Mouse (Mus musculus) spleen, adult 12 weeks (tissue): Measurements from ENCODE around the gene Hyal2.

Source experiments
- DNase-seq: peaks from one replicate; pipeline ENCODE4 v3.0.0; 2022; ENCODE audit warnings: low spot score

Hyal2 gene

GRCm38 (mm10) chr9:107587833-107588639 is 20.3 kb downstream of the Hyal2 start:
- no peak for DNase-seq

DNA sequence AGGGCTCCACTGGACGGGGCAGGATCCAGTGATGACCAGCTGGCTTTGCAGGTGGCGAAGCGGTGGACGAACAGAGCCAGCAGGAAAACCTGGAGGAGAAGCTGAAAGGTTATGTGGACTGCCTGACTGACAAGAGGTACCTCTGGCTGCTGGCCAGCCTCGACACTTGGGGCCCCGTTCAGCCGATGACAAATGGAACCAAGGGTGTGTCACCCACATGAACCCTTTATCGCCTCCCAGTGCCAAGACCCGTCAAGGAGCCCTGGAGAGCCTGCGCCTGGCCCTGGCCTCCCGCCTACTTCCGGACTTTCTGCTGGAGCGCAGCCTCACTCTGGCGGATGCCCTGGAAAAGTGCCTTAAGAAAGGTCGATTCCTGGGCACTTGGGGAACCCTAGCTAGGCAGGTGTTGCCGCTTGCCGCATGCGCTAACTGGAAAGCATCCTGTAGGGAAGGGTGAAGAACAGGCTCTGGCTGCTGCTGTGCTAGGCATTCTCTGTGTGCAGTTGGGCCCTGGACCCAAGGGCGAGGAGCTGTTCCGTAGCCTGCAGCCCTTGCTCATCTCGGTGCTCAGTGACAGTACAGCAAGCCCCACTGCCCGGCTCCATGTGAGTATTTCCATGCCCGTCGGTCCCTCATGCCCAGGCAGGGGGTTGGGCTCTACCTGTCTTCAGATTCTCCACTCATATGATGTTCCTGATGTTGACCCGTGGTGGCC is 22.5 kb downstream of the Hyal2 start:
- DNase-seq = peak; percentile 68

DNA sequence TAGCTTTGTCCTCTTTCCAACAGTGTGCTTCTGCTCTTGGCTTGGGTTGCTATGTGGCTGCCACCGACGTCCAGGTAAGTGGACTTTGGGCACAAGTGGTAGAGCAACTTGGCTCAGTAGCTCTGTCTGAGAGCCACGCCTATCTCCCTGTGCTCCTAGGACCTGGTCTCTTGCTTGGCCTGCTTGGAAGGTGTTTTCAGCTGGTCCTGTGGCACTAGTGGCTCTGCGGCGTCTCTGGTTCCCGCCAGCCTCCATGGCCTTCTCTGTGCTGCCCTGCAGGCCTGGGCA is 23.0 kb downstream of the Hyal2 start:
- DNase-seq = no peak

- no peak for DNase-seq
Observed at GRCm38 (mm10) chr9:107593101-107593976, 25.6 kb downstream of the Hyal2 start.

DNA sequence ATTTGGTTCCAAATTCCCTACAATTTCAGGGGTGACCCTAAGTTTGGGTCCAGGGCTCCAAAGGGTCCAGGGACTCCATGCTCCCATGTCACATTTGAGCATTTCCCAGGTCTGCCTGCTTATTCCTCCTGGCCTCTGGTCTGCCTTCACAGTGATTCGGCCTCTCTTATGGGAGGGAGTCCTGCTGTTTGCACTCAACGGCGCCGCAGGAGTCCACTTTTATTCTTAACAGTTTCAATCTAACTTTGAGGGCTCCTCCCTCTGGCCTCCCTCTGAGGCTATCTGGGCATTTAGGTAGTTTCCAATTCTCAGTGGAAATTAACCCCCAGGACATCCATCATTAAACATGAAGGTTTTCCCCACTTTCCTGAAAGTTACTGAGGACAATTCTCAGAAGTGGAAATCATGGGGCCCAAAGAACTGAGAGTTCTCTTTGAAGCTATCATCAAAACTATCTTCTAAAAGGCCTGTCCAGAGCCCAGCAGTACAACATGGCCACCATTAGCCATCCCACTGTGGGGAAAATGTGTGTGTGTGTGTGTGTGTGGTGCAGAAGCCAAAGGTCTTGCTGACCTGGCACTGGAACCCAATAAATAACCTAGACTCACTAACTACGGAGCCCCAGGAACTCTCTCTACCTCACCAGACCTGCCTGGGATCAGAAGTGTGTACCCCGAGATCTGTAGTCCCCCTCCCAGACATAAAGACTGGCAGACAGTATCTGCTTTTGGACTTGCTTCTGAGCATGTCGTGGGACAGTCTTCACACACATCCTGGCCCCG is 26.7 kb downstream of the Hyal2 start:
- no peak for DNase-seq

GRCm38 (mm10) chr9:107596619-107597569 is 29.1 kb downstream of the Hyal2 start:
- no peak for DNase-seq

- DNase-seq = no peak
Observed at GRCm38 (mm10) chr9:107598385-107598784, 30.6 kb downstream of the Hyal2 start.

DNA sequence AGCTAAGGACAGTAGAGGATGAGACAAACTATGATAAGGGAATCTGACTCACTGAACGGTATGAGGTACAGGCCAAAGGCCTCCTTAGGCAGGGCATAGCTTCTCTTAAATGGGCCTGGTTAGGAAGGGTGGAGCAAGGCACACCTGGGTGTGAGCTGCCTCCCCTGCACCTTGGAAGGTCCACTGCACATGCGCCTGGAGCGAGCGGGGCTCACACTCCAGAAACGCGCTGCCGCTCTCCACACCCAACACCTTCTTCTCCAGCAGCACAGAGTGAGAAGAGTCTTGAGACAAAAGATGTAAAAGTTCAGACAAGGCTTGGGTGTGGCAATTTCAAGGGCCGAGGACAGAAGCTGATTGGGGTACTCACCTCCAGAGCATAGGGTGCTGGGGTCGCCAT is 31.7 kb downstream of the Hyal2 start:
- no peak for DNase-seq

DNA sequence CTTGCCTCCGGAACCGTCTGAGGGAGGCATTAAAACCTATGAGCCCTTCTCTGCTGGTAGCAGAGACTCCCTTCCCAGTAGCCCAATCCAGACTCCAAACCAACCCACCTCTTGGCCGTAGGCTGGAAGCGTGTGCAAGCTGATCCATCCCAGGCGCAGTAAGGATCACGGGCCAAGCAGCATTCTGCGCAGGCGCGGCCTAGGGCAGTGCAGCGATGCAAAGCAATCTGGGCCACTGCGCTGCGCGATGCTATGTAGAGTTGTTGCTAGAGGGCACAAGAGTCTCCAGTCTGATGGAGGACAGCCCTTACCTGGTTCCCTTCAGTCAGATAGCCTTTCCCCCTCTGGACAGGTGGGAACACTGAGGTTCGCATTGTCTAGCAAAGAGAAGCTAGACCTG is 32.1 kb downstream of the Hyal2 start:
- no peak for DNase-seq

- no peak for DNase-seq
Observed at GRCm38 (mm10) chr9:107600745-107601144, 33.0 kb downstream of the Hyal2 start.

- no peak for DNase-seq
Observed at GRCm38 (mm10) chr9:107601275-107601674, 33.5 kb downstream of the Hyal2 start.

DNA sequence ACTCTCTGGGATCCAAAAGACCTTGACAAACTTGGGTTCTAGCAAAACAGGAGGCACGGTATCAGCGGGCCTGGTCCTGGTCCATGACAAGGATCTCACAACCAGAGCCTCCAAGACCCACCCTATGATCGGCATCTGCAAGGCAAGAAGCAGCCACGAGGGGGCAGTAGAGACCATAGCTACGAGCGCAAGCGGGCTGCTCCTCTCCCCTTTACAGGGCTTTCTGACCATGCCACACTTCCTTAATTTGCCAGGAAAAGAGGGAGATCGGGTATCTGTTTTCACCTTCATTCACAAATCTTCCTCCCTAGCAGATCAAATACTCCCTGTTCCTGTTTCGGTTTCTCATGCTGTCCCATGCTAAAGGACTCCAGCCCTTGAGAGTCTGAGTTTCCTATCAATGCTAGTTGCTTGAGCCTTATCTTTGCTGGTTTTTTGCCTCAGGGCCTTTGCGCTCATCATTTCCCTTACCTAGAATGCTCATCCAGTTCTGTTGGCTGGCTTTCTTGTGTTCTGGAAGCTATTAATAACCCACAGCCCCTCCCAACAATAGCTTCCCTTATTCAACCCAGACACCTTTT is 34.4 kb downstream of the Hyal2 start:
- DNase-seq = peak; percentile 87

GRCm38 (mm10) chr9:107603251-107603650 is 35.5 kb downstream of the Hyal2 start:
- DNase-seq = no peak

DNA sequence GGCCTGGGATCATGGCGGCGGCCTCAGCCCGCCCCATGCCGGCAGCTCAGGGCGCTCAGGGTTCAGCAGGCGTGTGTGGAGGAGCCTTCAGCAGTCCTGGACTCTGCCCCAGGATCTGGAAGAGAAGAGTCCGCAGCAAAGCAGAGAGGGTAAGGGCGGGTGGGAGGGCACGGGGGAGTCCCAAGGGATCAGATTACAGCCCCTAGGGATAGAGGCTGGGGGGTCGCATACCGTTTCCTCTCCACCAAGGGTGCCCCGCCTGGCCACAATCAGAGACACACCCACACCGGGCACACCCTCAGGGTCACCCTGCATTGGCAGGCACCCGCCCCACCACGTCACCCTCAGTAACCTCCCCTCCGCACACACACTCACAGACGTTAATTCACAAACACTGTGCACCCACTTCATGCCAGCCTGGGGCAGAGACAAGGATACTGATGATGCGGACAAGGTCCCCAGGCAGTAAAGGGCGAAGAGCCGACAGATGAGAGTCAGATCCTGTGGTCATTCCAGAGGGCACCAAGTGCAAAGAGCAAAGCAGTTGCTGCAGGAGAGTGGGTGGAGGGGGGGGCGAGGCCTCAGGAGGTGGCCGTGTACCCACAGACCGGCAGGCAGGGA is 37.4 kb downstream of the Hyal2 start:
- DNase-seq = no peak

DNA sequence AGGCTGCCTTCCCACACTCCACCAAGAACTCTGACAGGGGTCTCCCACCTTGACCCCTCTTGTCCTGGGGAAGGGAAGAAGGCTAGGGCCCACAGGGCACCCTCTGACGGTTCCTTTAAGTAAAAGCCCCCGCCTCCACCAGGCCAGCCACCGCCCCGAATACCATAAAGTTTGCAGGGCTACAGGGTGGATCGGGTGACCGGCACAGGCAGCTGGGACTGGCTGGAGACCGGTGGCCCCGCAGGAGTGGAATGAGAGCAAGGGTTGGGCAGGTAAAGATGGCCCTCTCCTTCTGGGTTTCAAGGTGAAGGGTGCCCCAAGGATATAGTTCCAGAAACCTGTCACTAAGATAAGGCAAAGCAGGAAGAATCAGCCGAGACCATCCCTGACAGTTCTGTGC is 38.8 kb downstream of the Hyal2 start:
- no peak for DNase-seq

GRCm38 (mm10) chr9:107607036-107607435 is 39.3 kb downstream of the Hyal2 start:
- DNase-seq = no peak

DNA sequence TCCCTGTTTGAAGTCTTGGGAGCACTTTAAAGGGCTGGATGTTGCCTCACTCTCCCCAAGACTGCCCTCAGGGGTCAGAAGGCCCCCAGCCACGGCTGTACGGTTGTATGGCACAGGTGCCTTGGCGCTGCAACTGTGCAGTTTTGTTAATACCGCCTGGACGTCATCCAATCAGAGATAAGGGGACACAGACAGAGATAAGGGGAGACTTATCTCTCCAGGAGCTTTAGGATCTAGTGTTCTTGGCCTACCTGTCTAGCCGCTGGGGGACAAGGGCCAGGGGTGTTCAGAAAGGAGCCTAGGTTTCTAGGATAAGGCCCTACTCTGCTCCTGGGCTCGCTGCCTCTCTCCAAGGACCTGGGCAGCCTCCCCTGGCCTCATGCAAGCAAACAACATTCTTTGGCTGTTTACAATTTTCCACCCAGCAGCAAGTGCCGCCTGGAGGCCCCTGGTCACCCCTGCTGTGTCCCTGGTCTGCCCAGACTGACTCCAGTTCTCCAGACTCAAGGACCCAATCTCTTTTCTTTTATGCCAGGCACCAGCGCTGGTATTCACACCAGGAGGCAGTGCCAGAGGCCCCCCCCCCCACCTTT is 40.0 kb downstream of the Hyal2 start:
- DNase-seq = no peak

- DNase-seq = no peak
Observed at GRCm38 (mm10) chr9:107608741-107609432, 41.1 kb downstream of the Hyal2 start, which contains the start of gene Sema3b. Gene Sema3b, minus strand, starts transcription at chr9:107609229.

- no peak for DNase-seq
Observed at GRCm38 (mm10) chr9:107609433-107609830, 41.7 kb downstream of the Hyal2 start.
